Mouse (Mus musculus) ovary, adult 18-20 months (tissue): Measurements from ENCODE around the gene Olfr324.
A peak's percentile ranks its signal among the peaks of the same experiment; 100 is the strongest.

Experiments used
- DNase-seq: peaks from one replicate; pipeline ENCODE4 v3.0.0; 2022; ENCODE audit warnings: low spot score, mixed read lengths

The Olfr324 gene

GRCm38 (mm10) chr11:58634878-58635277 is 40.0 kb downstream of the Olfr324 start:
- no peak for DNase-seq

- DNase-seq, result no peak
Measured at GRCm38 (mm10) chr11:58636376-58636977, 41.6 kb downstream of the Olfr324 start.

- DNase-seq, result peak; percentile 11
Measured at GRCm38 (mm10) chr11:58638176-58638701, 43.3 kb downstream of the Olfr324 start.

- no peak for DNase-seq
Measured at GRCm38 (mm10) chr11:58640272-58640867, 45.5 kb downstream of the Olfr324 start, which contains the start of gene Trim58. Gene Trim58, plus strand, starts transcription at chr11:58640465.

GRCm38 (mm10) chr11:58641057-58641456 is 46.1 kb downstream of the Olfr324 start:
- DNase-seq, result no peak

GRCm38 (mm10) chr11:58641638-58642358 is 46.9 kb downstream of the Olfr324 start:
- no peak for DNase-seq

GRCm38 (mm10) chr11:58643350-58643749 is 48.4 kb downstream of the Olfr324 start:
- DNase-seq, result no peak
